Mouse (Mus musculus): Measurements from ENCODE around the gene Imp3. TPM values are rescaled to one million over a fixed set of nuclear protein-coding genes. Genes with fewer than 3 reads are reported as not detected.

Gene Imp3
- total RNA-seq, 1 experiment = 108 TPM

GRCm38 (mm10) chr9:56981502-56981901 is 44.2 kb downstream of the Imp3 start:
- no peak overlapping the region for H3K9ac ChIP-seq (ENCODE audit: insufficient read depth, low read depth, low read length, poor library complexity, severe bottlenecking)
- 0 out of 4 replicates have a peak, but pooled peaks cover 0 to 3% of the 10 kb centered on the region in 2 experiments for H3K4me1 ChIP-seq (ENCODE audit: control insufficient read depth in 2 of 2, insufficient read depth in 2 of 2, low read length in 2 of 2, poor library complexity in 1 of 2)
- no peak overlapping the region for H3K27ac ChIP-seq (ENCODE audit: insufficient read depth, low read depth, low read length, poor library complexity, severe bottlenecking)
- no peaks in the 10 kb centered on the region for H3K9me3 ChIP-seq (ENCODE audit: control insufficient read depth, insufficient read depth, low read depth, low read length)
- no peak overlapping the region for H3K4me3 ChIP-seq (ENCODE audit: insufficient read depth in 1 of 2, low read depth in 1 of 2, low read length in 2 of 2, poor library complexity in 1 of 2, severe bottlenecking in 1 of 2)
- no peak for DNase-seq (ENCODE audit: low read depth, low spot score)
- in situ Hi-C loops (cut with MboI; ENCODE audit: low sequenced_read_pairs in 2 of 2, unreplicated experiment in 2 of 2) = no loop called here
- TF ChIP-seq MAFK (IDR thresholded peaks at IDR 0.05; ENCODE audit: insufficient read depth, low read depth, low read length) = no peak
- TF ChIP-seq HCFC1 (IDR thresholded peaks at IDR 0.05; ENCODE audit: borderline replicate concordance, insufficient read depth, low read length) = no peak
- no peak for TF ChIP-seq ZNF384 (IDR thresholded peaks at IDR 0.05; ENCODE audit: low read depth, low read length)
- no peak for TF ChIP-seq CHD2 (IDR thresholded peaks at IDR 0.05; ENCODE audit: low read depth, low read length)
- no peak for TF ChIP-seq ZC3H11A (IDR thresholded peaks at IDR 0.05; ENCODE audit: borderline replicate concordance, low read depth, low read length)
- H3K36me3 ChIP-seq (ENCODE audit: control insufficient read depth, insufficient read depth, low read length, poor library complexity, severe bottlenecking) = peaks cover 3% of the 10 kb centered on the region

Other genes with a start within 250 kb of the Imp3 start
- 1.3 and 2.1 TPM in 2 replicates for gene Lingo1, start 141.0 kb upstream of the Imp3 start, total RNA-seq (2012; rRNA removed)
- gene Odf3l1, start 72.8 kb upstream of the Imp3 start, total RNA-seq (2012; rRNA removed) = not detected in 2 replicates
- 1.3 and 2.1 TPM in 2 replicates for gene Cspg4, start 72.4 kb upstream of the Imp3 start, total RNA-seq (2012; rRNA removed)
- 1.6 and 4.1 TPM in 2 replicates for gene Snx33, start 9.1 kb upstream of the Imp3 start, total RNA-seq (2012; rRNA removed)
- 16.4 and 18.2 TPM in 2 replicates for gene Snupn, start 13.4 kb downstream of the Imp3 start, total RNA-seq (2012; rRNA removed)
- gene Ptpn9, start 57.4 kb downstream of the Imp3 start, total RNA-seq (2012; rRNA removed) = 3.0 and 6.8 TPM in 2 replicates
- 78.3 and 88.1 TPM in 2 replicates for gene Sin3a, start 134.6 kb downstream of the Imp3 start, total RNA-seq (2012; rRNA removed)
- 122 and 211 TPM in 2 replicates for gene Man2c1, start 193.2 kb downstream of the Imp3 start, total RNA-seq (2012; rRNA removed)
- gene Neil1, start 210.8 kb downstream of the Imp3 start, total RNA-seq (2012; rRNA removed) = 4.4 and 7.9 TPM in 2 replicates
- 116 and 173 TPM in 2 replicates for gene Commd4, start 220.9 kb downstream of the Imp3 start, total RNA-seq (2012; rRNA removed)

All from ES-E14 (cell line).